Mouse (Mus musculus) liver, adult 2 months (tissue): ENCODE measurements around the gene Iqcf3. TPM values are rescaled to one million over a fixed set of nuclear protein-coding genes. Genes with fewer than 3 reads are reported as not detected.

Experiments used
- DNase-seq: peaks from one replicate; pipeline ENCODE4 v3.0.0-alpha.2; 2011; ENCODE audit warnings: low read depth, low spot score; ENCODE audit errors: extremely low read depth
- H3K27ac ChIP-seq: fragments of 200-500 bp; replicated peaks from 2 replicates; pipeline ENCODE4 v1.5.1; 2012; ENCODE audit warnings: low read depth, mild to moderate bottlenecking, control low read depth, inconsistent platforms, low read length; ENCODE audit not compliant: insufficient read depth
- H3K27me3 ChIP-seq: fragments of 200-500 bp; 2 replicates; pipeline ENCODE4 v1.6.1; 2012; ENCODE audit warnings: mild to moderate bottlenecking, moderate library complexity, low read length, inconsistent platforms; ENCODE audit not compliant: control insufficient read depth, insufficient read depth
- H3K36me3 ChIP-seq: fragments of 200-500 bp; 2 replicates; pipeline ENCODE4 v1.6.1; 2012; ENCODE audit warnings: low read length, inconsistent platforms; ENCODE audit not compliant: control insufficient read depth, insufficient read depth
- H3K4me1 ChIP-seq: fragments of 200-500 bp; 2 replicates; pipeline ENCODE4 v1.6.1; 2011; ENCODE audit warnings: low read length; ENCODE audit not compliant: control insufficient read depth, insufficient read depth
- H3K4me3 ChIP-seq: fragments of 200-500 bp; 2 replicates; pipeline ENCODE4 v1.5.1; 2011; ENCODE audit warnings: low read depth, mild to moderate bottlenecking, control low read depth, low read length, moderate library complexity; ENCODE audit not compliant: insufficient read depth
- H3K79me2 ChIP-seq: fragments of 200-500 bp; 2 replicates; pipeline ENCODE4 v1.6.1; 2012; ENCODE audit warnings: inconsistent platforms, mild to moderate bottlenecking, low read length, moderate library complexity; ENCODE audit not compliant: control insufficient read depth, insufficient read depth
- H3K9ac ChIP-seq: fragments of 200-500 bp; 2 replicates; pipeline ENCODE4 v1.6.1; 2012; ENCODE audit warnings: low read depth, mild to moderate bottlenecking, control low read depth, inconsistent platforms, low read length
- CTCF ChIP-seq: fragments of 200-500 bp; IDR thresholded peaks from 2 replicates; pipeline ENCODE4 v1.5.1; 2011; ENCODE audit warnings: low read depth, low read length, control low read depth
- POLR2A ChIP-seq: fragments of 200-500 bp; IDR thresholded peaks from 2 replicates; pipeline ENCODE4 v1.6.1; 2011; ENCODE audit warnings: low read length, control low read depth; ENCODE audit not compliant: insufficient read depth; ENCODE audit errors: extremely low read depth
- WGBS: fragments of 180-500 bp; shearing (Covaris S2); methylation state at CpG from one replicate; pipeline ENCODE4 v1.1.7; 2018; 5-methylcytosine and 5-hydroxymethylcytosine counted together
- polyA plus RNA-seq: library from polyadenylated mRNA; depleted of rRNA; stranded (reverse); fragments of >200 nt; gene quantifications from 2 replicates; pipeline ENCODE4 v1.2.3, GENCODE M21; 2012
- total RNA-seq: library from RNA; depleted of rRNA; stranded (reverse); fragments of >200 nt; gene quantifications from 2 replicates; pipeline ENCODE4 v1.2.3, GENCODE M21; 2014

Iqcf3 gene
- total and polyA plus RNA-seq, 2 experiments, result not detected

GRCm38 (mm10) chr9:106478101-106478500, 83.3 kb downstream of the Iqcf3 start:
- DNase-seq, result no peak
- Histone ChIP-seq H3K4me1 (peaks cover 14% of the 10 kb centered on the region), H3K27ac (no peak overlapping the region)

DNA sequence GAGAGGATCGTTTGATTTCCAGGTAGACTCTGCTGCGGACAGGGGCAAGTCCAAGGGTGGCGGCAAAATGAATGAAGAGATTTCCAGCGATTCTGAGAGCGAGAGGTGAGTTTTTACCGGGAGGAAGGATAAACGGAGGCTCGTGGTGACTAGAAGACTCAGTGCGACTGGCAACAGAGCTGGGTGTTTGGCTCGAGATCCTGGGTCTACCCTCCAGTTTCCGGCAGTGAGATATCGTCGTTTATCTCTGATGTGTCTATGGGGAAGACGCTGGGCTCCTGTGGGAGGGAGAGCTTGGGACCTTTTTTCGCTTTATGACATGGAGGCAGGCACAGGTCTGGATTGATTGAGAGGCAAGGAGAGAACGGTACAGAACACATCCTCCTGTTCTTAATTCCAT, 83.8 kb downstream of the Iqcf3 start:
- peaks cover 14% of the 10 kb centered on the region for H3K4me1 ChIP-seq
- DNase-seq, result no peak
- H3K9ac ChIP-seq, result peak overlapping the region; percentile 61
- H3K27me3 ChIP-seq, result no peaks in the 10 kb centered on the region
- TF ChIP-seq POLR2A (no peak), CTCF (no peak)
- H3K79me2 ChIP-seq, result peaks cover 3% of the 10 kb centered on the region; the same call in 1 of the 2 replicates
- peak overlapping the region; percentile 68 for H3K4me3 ChIP-seq
- H3K36me3 ChIP-seq, result no peaks in the 10 kb centered on the region
- 1% methylated on average over 16 of the region's 16 CpGs for WGBS
- H3K27ac ChIP-seq, result no peak overlapping the region; the same call in 1 of the 2 replicates

More at GRCm38 (mm10) chr9:106478101-106478500, 83.3 kb downstream of the Iqcf3 start:
- Histone ChIP-seq H3K79me2 (peaks cover 3% of the 10 kb centered on the region; the same call in 1 of the 2 replicates), H3K27me3 (no peaks in the 10 kb centered on the region), H3K4me3 (no peak overlapping the region), H3K9ac (no peak overlapping the region), H3K36me3 (no peaks in the 10 kb centered on the region; the same call in 1 of the 2 replicates)
- WGBS, result 73% methylated on average over 9 of the region's 9 CpGs
- no peak for TF ChIP-seq POLR2A
- no peak for TF ChIP-seq CTCF

DNA sequence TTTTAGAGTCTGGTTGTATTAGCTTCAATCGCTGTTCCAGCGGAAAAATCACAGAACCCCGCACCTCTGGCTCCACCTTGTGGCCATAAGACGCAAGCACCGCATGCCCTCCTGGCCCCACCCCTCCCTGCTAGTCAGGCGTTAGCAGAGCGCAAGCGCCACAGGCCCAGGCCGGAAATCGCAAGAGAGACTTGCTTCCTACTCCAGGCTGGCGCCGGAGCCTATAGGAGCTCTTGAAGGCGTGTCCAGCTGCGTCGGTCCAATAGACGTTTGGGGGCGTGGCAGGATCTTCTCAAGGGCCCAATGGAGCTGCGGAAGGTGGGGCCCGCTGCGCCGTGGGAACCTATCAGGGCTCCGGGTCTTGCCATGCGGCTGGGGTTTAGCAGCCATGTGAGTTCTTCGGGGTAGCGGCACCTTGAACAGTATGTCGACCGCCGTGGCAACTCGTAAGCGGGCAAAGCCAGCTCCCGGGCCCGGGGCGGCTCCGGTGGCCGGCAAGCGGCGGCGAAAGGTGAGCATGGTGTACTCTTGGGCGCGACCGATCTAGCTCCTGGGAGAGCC, 84.4 kb downstream of the Iqcf3 start, which contains the start of gene Parp3:
TSS of gene Parp3 (minus strand) at position 26 of the 561 bp plus-strand sequence.
- Histone ChIP-seq H3K27me3 (no peaks in the 10 kb centered on the region), H3K27ac (peak within 1 kb of the TSS; percentile 93), H3K36me3 (no peaks in the 10 kb centered on the region), H3K79me2 (peaks cover 3% of the 10 kb centered on the region; the same call in 1 of the 2 replicates), H3K9ac (peak within 1 kb of the TSS; percentile 62), H3K4me3 (peak within 1 kb of the TSS; percentile 68), H3K4me1 (peaks cover 14% of the 10 kb centered on the region)
- WGBS, result under 1% methylated on average over 41 of the region's 41 CpGs
- peak; percentile 98 for DNase-seq
- TF ChIP-seq POLR2A (0 out of 2 replicates have a peak, but pooled peaks have one; percentile 26), CTCF (peak; percentile 96)

GRCm38 (mm10) chr9:106476002-106476923, 85.2 kb downstream of the Iqcf3 start:
- H3K27me3 ChIP-seq, result no peaks in the 10 kb centered on the region
- DNase-seq, result peak; percentile 92
- 2% methylated on average over 16 of the region's 16 CpGs for WGBS
- peak overlapping the region; percentile 62 for H3K9ac ChIP-seq
- H3K27ac ChIP-seq, result peak overlapping the region; percentile 93
- peaks cover 14% of the 10 kb centered on the region for H3K4me1 ChIP-seq
- TF ChIP-seq CTCF, result no peak
- TF ChIP-seq POLR2A, result no peak
- H3K79me2 ChIP-seq, result peaks cover 3% of the 10 kb centered on the region; the same call in 1 of the 2 replicates
- H3K4me3 ChIP-seq, result peak overlapping the region; percentile 51
- H3K36me3 ChIP-seq, result no peaks in the 10 kb centered on the region

DNA sequence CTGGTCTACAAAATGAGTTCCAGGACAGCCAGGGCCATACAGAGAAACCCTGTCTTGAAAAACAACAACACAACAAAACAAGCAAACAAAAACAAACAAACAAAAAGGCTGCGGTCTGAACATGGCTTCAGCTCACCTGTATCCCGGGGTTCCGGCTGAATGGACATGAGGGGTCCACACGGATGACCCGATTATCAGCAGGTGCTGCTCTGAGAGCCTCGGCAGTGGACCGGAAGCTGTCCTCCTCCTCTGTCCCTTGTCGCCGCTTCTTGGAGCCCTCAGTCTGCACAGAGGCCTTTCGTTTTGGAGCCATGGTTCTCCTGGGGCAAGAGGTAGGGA, 85.8 kb downstream of the Iqcf3 start, which contains the start of gene Rrp9:
TSS of gene Rrp9 (plus strand) at position 301 of the 339 bp plus-strand sequence.
- Histone ChIP-seq H3K27me3 (no peaks in the 10 kb centered on the region), H3K79me2 (peaks cover 3% of the 10 kb centered on the region; the same call in 1 of the 2 replicates), H3K4me3 (peak within 1 kb of the TSS; percentile 51), H3K4me1 (peaks cover 14% of the 10 kb centered on the region), H3K9ac (peak within 1 kb of the TSS; percentile 62), H3K27ac (peak within 1 kb of the TSS; percentile 93), H3K36me3 (no peaks in the 10 kb centered on the region)
- no peak for TF ChIP-seq CTCF
- no peak for DNase-seq
- WGBS, result 53% methylated on average over 10 of the region's 10 CpGs
